Mouse (Mus musculus): ENCODE results near the gene Hnrnpa3. TPM values are rescaled to one million over a fixed set of nuclear protein-coding genes. Genes with fewer than 3 reads are reported as not detected.

Gene Hnrnpa3
- polyA plus RNA-seq, 1 experiment from 2014 or later = 345 TPM

DNA sequence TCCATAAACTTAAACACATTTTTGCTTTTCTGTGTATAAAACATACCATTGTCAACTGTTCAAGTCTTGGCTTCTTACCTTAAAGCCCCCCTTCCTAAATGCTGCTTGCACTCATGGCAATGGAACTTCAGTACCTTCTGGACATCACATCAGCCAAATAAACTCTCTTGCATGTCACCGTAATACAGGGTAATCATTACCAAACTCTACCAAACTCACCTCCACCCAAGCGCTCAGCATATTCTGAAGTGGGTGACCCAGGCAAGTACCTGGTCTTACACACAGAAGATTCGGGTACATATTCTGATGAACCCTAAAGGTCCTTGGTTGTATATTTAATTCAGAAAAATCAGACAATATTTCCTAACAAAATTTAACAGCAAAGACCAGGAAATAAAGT lies 41.5 kb downstream of the Hnrnpa3 start:
- H3K4me2 ChIP-seq (replicated peaks) = no peak overlapping the region
- no peak for ATAC-seq (ENCODE audit: low FRiP score, low read depth)
- no peaks in the 10 kb centered on the region for H3K27me3 ChIP-seq
- H3K36me3 ChIP-seq = no peaks in the 10 kb centered on the region
- WGBS = 94% methylated on average over 3 of the region's 3 CpGs
- no peak overlapping the region for H3K4me3 ChIP-seq
- no peak overlapping the region for H3K9ac ChIP-seq (replicated peaks)
- H3K9me3 ChIP-seq = no peaks in the 10 kb centered on the region
- H3K27ac ChIP-seq (replicated peaks) = no peak overlapping the region
- H3K4me1 ChIP-seq = peaks cover 35% of the 10 kb centered on the region

GRCm38 (mm10) chr2:75701207-75701606 lies 42.1 kb downstream of the Hnrnpa3 start:
- H3K27ac ChIP-seq (replicated peaks) = no peak overlapping the region
- no peak for ATAC-seq (ENCODE audit: low FRiP score, low read depth)
- no peak overlapping the region for H3K4me2 ChIP-seq (replicated peaks)
- WGBS = 75% methylated on average over 3 of the region's 3 CpGs
- H3K27me3 ChIP-seq = no peaks in the 10 kb centered on the region
- no peaks in the 10 kb centered on the region for H3K9me3 ChIP-seq
- H3K36me3 ChIP-seq = no peaks in the 10 kb centered on the region
- H3K4me1 ChIP-seq = peaks cover 33% of the 10 kb centered on the region
- no peak overlapping the region for H3K4me3 ChIP-seq
- no peak overlapping the region for H3K9ac ChIP-seq (replicated peaks)

DNA sequence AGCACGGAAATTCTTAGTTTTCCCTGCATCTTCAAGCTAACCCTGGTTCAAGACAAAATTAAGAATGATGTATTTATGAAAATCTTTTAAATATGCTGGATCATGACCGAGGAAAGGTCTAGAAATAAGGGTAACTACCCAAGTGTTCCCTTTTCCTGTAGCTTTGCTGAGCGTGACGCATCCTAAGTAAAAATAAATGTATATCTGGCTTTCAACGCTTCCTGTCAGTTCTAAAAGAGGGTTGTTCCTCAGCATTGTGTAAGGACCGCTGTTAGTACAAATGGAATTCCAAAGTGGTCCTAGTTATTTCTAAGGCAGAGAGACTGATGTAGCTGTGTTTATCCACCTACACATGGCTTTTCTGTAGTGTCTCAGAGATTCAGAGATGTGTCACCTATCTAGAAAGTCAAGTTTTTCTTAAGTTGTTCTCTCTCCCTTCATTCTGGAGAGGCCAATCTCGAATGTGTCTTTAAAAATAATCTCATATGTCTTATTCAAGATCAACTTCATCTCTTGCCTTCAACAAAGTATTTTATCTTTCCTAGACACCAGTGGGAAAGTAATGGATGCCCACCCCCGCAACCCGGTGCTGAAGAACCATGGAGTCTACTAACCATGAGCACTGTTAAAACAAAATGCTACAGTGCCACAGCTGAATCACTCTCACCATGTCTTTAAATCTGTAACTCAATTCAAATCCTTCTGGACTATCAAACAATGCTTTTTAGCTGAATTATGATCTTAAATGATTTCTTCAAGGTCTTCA lies 42.9 kb downstream of the Hnrnpa3 start:
- no peaks in the 10 kb centered on the region for H3K9me3 ChIP-seq
- no peak overlapping the region for H3K27ac ChIP-seq (replicated peaks)
- no peaks in the 10 kb centered on the region for H3K27me3 ChIP-seq
- WGBS = 85% methylated on average over 9 of the region's 9 CpGs
- H3K4me2 ChIP-seq (replicated peaks) = peak overlapping the region; percentile 65
- H3K4me3 ChIP-seq = no peak overlapping the region
- no peak for ATAC-seq (ENCODE audit: low FRiP score, low read depth)
- H3K4me1 ChIP-seq = peaks cover 30% of the 10 kb centered on the region; the same call in 1 of the 2 replicates
- H3K36me3 ChIP-seq = no peaks in the 10 kb centered on the region
- no peak overlapping the region for H3K9ac ChIP-seq (replicated peaks)

GRCm38 (mm10) chr2:75702588-75702976 lies 43.5 kb downstream of the Hnrnpa3 start:
- peak overlapping the region; percentile 65 for H3K4me3 ChIP-seq
- H3K27me3 ChIP-seq = no peaks in the 10 kb centered on the region
- WGBS = 34% methylated on average over 5 of the region's 5 CpGs
- peak overlapping the region; percentile 65 for H3K4me2 ChIP-seq (replicated peaks)
- no peak for ATAC-seq (ENCODE audit: low FRiP score, low read depth)
- H3K9me3 ChIP-seq = no peaks in the 10 kb centered on the region
- peaks cover 30% of the 10 kb centered on the region; the same call in 1 of the 2 replicates for H3K4me1 ChIP-seq
- peak overlapping the region; percentile 66; the same call in 1 of the 2 replicates for H3K9ac ChIP-seq (replicated peaks)
- H3K36me3 ChIP-seq = no peaks in the 10 kb centered on the region
- no peak overlapping the region for H3K27ac ChIP-seq (replicated peaks)

GRCm38 (mm10) chr2:75703375-75704181 lies 44.5 kb downstream of the Hnrnpa3 start:
- peak overlapping the region; percentile 65 for H3K4me2 ChIP-seq (replicated peaks)
- H3K4me1 ChIP-seq = peaks cover 30% of the 10 kb centered on the region; the same call in 1 of the 2 replicates
- no peaks in the 10 kb centered on the region for H3K27me3 ChIP-seq
- H3K9ac ChIP-seq (replicated peaks) = peak overlapping the region; percentile 66
- WGBS = under 1% methylated on average over 61 of the region's 62 CpGs
- no peaks in the 10 kb centered on the region for H3K36me3 ChIP-seq
- peak overlapping the region; percentile 92 for H3K27ac ChIP-seq (replicated peaks)
- H3K4me3 ChIP-seq = peak overlapping the region; percentile 65
- H3K9me3 ChIP-seq = no peaks in the 10 kb centered on the region
- ATAC-seq (ENCODE audit: low FRiP score, low read depth) = peak; percentile 85

GRCm38 (mm10) chr2:75704234-75705161 lies 45.4 kb downstream of the Hnrnpa3 start, which contains the start of gene Nfe2l2:
Nfe2l2 (minus strand) TSS chr2:75704641.
- Histone ChIP-seq H3K36me3 (no peaks in the 10 kb centered on the region), H3K4me1 (peaks cover 30% of the 10 kb centered on the region; the same call in 1 of the 2 replicates), H3K4me3 (peak within 1 kb of the TSS; percentile 65), H3K9me3 (no peaks in the 10 kb centered on the region), H3K27me3 (no peaks in the 10 kb centered on the region), H3K9ac (replicated peaks) (peak within 1 kb of the TSS; percentile 66), H3K27ac (replicated peaks) (peak within 1 kb of the TSS; percentile 92), H3K4me2 (replicated peaks) (peak within 1 kb of the TSS; percentile 65)
- under 1% methylated on average over 58 of the region's 58 CpGs for WGBS
- ATAC-seq (ENCODE audit: low FRiP score, low read depth) = peak; percentile 85

DNA sequence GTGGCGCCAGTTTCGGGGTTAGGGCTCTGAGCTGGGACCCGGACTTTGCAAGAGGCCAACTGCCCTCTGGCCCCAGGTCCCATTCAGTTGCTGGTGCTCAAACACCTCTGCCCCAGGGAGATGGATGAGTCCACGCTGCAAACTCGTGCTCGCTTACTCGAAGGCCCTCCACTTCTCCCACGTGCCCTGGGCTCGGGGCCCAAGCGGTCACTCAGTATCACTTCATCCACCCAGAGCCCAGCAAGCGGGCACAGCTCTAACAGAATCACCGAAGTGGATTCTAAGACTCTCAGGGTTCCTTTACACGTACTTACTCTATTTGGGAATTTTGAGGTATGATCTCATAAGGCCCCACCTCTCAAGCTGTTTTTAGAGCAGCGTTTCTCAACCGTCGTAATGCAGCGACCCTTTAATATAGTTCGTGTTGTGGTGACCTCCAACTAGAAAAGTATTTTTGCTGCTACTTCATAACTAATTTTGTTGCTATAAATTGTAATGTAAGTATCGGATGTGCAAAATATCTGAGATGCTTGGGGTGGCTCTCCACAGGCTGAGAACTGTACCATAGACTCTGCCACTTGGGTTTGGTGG lies 46.2 kb downstream of the Hnrnpa3 start:
- no peaks in the 10 kb centered on the region for H3K36me3 ChIP-seq
- peak overlapping the region; percentile 92 for H3K27ac ChIP-seq (replicated peaks)
- no peaks in the 10 kb centered on the region for H3K9me3 ChIP-seq
- WGBS = 30% methylated on average over 19 of the region's 19 CpGs
- peaks cover 25% of the 10 kb centered on the region; the same call in 1 of the 2 replicates for H3K4me1 ChIP-seq
- peak overlapping the region; percentile 65 for H3K4me3 ChIP-seq
- H3K27me3 ChIP-seq = no peaks in the 10 kb centered on the region
- peak overlapping the region; percentile 65 for H3K4me2 ChIP-seq (replicated peaks)
- peak overlapping the region; percentile 66 for H3K9ac ChIP-seq (replicated peaks)
- ATAC-seq (ENCODE audit: low FRiP score, low read depth) = peak; percentile 0; the same call in 1 of the 2 replicates

DNA sequence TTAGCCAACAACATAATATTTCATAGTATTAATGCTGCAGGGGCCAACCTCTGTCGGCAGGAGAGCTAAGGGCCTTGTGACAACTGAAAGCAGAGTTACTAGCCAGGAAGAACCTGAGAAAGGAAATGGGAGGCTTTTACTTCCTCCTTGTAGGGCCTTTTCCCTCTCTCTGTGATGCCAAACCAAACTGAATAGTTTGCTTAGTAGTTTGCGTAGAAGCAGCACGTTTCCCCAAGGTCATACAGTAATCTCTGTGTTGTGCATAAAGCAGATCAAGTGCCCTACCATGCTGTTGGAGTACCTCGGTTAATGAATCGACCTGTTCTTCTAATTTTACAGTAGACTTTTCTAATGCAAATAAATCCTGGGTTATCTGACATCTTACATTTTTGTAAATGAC lies 47.4 kb downstream of the Hnrnpa3 start:
- WGBS = 74% methylated on average over 5 of the region's 5 CpGs
- no peak for ATAC-seq (ENCODE audit: low FRiP score, low read depth)
- Histone ChIP-seq H3K4me1 (peaks cover 20% of the 10 kb centered on the region; the same call in 1 of the 2 replicates), H3K27ac (replicated peaks) (no peak overlapping the region), H3K27me3 (no peaks in the 10 kb centered on the region), H3K36me3 (no peaks in the 10 kb centered on the region), H3K4me3 (no peak overlapping the region), H3K4me2 (replicated peaks) (no peak overlapping the region), H3K9me3 (no peaks in the 10 kb centered on the region), H3K9ac (replicated peaks) (no peak overlapping the region)

DNA sequence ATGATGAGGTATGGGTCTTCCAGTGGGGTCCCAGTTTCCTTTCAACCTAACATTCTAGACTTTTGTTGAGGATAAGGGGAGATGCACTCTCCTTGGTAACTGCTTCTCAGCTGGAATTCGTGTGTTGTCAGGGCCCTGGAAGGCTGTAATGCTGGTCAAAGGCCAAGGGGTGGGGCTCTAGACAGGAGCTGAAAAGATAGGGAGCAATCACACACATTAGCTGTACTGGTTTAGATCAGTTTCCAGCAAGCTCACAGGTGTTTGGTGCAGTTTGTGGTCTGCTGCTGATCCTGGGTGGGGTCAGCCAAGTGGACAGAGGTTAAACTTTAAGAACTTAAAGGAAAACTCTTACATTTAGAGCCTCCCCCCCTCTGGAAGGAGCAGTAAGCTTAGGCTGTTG lies 48.4 kb downstream of the Hnrnpa3 start:
- Histone ChIP-seq H3K27me3 (no peaks in the 10 kb centered on the region), H3K4me3 (no peak overlapping the region), H3K36me3 (no peaks in the 10 kb centered on the region), H3K9me3 (no peaks in the 10 kb centered on the region), H3K4me2 (replicated peaks) (no peak overlapping the region), H3K27ac (replicated peaks) (no peak overlapping the region), H3K9ac (replicated peaks) (no peak overlapping the region), H3K4me1 (peaks cover 16% of the 10 kb centered on the region; the same call in 1 of the 2 replicates)
- 9% methylated on average over 1 of the region's 1 CpGs for WGBS
- no peak for ATAC-seq (ENCODE audit: low FRiP score, low read depth)

GRCm38 (mm10) chr2:75713083-75713482 lies 54.0 kb downstream of the Hnrnpa3 start:
- Histone ChIP-seq H3K36me3 (no peaks in the 10 kb centered on the region), H3K27ac (replicated peaks) (no peak overlapping the region), H3K4me2 (replicated peaks) (no peak overlapping the region), H3K4me1 (no peaks in the 10 kb centered on the region), H3K27me3 (no peaks in the 10 kb centered on the region), H3K9me3 (no peaks in the 10 kb centered on the region), H3K4me3 (no peak overlapping the region), H3K9ac (replicated peaks) (no peak overlapping the region)
- 84% methylated on average over 3 of the region's 3 CpGs for WGBS
- no peak for ATAC-seq (ENCODE audit: low FRiP score, low read depth)

DNA sequence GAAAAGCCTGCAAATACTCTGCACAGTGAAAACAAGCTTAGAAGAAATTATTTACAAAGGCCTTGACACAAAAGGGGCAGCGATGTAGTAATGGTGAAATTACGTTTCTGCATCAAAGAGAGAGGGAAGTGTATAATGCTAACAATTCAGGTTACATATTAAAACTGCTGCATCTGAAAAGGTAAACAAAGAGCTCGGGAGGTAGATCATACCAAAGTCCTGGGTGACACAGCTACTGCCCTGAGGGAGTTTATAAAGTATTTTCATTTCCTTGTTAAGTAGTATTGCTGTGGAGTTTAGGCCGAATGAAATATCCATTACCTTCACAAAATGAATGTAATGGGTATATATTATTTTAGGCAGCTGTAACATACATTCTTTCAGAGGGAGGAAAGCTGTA lies 55.7 kb downstream of the Hnrnpa3 start:
- no peak overlapping the region for H3K27ac ChIP-seq (replicated peaks)
- H3K9me3 ChIP-seq = no peaks in the 10 kb centered on the region
- no peak overlapping the region for H3K9ac ChIP-seq (replicated peaks)
- no peaks in the 10 kb centered on the region for H3K27me3 ChIP-seq
- ATAC-seq (ENCODE audit: low FRiP score, low read depth) = no peak
- H3K4me2 ChIP-seq (replicated peaks) = no peak overlapping the region
- H3K4me3 ChIP-seq = no peak overlapping the region
- 68% methylated on average over 4 of the region's 4 CpGs for WGBS
- no peaks in the 10 kb centered on the region for H3K36me3 ChIP-seq
- H3K4me1 ChIP-seq = no peaks in the 10 kb centered on the region

Measured in midbrain, embryonic 12.5 days (tissue).